Mouse (Mus musculus) monocyte, adult 2 months (primary cell): ENCODE measurements around the gene Sept11.

Source experiments
- DNase-seq, 2 experiments: peaks; one replicate each; pipeline ENCODE4 v3.0.0; 2022; ENCODE audit warnings: low spot score in 2 of 2, low read depth in 1 of 2

Sept11 gene

DNA sequence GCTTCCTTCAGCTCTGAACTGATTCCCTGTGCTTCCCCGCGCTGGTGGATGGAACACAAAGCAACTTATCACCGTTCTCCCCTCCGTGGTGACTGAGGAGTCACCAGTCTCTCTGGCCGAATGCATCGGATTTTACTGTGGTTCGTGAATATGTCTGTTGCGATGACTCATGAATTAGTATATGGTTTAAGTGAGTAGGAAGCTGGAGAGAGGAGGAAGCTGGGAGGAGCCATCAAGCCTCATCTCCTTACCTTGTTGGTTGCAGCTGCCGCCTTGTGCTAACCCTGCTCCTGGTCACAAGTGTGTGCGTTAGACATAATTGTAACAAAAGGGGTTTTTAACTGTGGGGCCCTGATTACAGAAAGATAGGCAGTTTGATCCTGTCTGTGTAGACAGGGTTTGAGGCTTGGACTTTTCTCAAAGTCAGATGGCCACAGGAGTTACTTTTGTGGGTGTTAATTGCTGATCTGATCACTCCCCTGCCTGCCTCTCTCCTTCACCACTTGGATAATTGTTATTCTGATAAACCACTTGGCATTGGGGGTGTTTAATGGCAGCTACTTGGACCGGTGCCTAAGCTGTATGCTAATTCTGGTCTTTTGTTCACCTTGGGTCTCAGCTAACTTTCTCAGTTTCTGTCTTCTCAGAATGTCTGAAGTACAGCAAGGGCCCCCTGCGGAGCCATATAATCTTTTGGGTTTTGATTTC is 33.1 kb downstream of the Sept11 start:
- no peak for DNase-seq

DNA sequence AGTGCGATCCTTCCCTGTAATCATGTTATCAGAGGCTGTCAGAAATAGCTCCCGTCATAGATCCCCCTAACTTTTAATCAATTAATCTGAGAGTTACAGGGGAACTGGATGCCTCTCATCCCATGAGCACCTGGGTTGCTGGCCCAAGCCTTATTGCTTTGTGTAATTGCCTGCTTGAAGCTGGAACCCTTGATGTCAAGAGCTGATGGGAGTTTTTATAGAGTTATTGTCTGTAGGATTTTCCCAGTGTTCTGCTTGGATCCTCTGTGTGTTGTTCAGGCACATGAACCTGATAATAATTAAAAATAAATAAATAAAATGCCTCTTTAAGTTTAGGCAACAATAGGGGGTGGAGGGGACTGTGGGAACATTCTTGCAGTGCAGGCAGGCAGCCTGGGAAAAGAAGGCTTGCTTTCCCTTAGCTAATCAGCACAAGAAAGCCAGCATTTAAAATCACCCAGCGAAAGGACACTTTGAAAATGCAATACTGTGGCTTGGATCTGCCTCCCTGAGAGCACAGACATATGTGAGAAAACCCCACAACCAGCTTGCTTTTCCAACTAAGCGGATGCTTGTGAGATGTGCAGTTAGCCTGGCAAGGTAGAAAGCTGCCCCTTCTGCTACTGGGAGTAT is 33.8 kb downstream of the Sept11 start:
- DNase-seq: no peak

DNA sequence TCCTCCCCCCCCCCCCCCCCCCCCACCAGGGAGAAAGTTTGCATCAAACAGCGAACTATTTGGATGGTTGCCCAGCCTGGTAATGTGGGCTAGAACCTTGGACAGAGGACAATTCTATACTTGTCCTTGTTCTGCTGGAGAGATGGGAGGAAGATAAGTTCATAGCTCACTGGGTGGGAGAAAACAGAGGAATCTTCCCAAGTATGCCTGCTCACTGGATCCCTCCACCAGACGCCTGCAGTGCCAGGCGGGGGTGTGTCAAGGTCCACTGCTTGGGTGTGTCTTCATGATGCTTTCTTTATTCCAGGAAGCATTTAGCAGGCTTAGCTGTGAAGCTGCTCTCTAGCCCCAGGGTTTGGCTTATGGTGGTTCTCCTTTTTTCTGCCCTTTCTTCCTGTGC is 34.5 kb downstream of the Sept11 start:
- DNase-seq: peak in 1 of 2 experiments; percentile 13

DNA sequence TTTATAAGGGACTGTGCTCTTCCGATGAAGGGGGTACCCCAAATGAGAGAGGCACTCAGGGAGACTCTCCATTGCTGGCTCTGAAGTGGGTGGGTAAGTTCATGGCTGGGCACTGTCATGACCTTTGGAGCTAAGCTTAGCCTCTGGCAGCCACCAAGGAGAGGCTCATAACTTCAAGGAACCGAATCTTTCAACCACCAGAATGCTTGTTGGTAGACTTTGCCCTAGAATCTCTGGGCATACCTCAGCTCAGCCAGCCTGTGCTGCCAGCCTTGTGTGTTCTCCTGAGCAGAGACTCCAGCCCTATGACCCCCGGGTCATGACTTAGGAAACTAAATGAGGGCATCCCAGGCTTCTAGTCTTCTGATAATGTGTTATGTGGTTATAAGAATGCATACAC is 35.5 kb downstream of the Sept11 start:
- DNase-seq: no peak

DNA sequence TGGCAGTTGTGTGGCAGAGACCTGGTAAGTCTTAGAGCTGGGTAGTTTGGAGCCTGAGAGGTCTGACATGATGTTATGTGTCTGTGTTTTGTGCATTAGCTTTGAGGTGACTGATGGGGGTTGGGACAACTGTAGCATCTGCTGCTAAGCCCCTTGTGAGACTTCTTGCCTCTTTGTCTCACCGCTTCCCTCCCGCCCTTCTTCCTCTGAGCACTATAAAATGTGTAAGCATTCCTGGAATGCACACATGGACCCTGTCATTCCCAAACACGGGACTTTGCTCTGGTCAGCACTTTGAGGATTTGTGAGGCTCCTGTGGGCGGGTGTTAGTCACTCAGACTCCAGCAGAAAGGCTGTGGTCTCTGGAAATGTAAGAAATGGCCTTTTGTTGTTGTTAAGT is 36.7 kb downstream of the Sept11 start:
- no peak for DNase-seq

DNA sequence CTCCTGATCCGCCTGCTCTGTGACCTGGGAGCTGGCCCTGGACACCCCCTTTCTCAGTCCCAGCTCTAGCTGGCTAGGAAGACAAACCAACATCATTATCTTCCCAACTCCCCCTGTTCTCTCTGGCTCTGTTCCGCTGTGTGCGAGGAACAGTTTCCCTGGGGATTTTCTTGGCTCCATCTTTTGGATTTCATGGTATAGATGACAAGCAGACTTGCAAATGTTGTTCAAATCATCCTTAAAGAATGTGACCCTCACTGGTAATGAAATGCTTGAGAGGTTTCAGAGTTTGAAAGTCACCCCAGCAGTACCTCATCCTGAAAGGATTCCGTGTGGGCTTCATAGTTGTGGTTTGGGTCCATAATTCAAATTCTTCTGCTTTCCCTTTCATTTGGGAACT is 38.2 kb downstream of the Sept11 start:
- no peak for DNase-seq

DNA sequence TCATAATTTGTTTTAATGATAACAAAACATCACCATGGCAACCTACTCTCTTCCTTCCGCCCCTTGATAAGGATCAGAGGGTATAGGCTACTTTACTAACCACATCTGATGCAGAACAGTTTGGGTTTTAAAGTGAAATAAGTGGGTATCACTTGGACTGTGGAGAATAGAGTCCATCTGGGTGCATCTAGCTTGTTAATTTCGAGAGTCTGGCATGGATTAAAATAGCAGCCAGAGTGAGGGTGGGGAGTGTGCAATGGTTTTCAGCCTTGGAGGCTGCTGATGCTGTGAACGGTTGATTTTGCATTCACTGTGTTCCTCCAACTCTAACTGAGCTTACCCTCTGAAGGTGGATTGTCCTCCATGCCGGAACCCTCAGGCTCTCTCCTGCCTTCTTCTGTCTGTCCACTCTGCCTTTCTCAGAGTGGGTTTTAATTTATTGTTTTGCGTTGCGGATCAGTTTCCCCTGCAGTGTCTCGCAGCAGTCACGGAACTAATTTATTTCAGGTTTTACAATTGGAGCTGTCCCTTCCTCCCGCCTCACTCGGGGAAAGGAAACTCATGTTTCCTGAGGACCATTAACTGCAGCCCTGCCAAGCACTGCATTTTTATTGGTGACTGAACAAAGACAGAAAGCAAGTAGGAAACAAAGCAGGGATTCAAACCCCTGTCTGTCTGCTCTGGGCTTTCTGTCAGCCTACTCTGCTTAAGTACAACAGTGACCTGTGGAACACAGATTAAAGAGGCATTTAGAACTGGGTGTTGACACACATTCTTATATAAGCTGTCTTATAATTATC is 40.4 kb downstream of the Sept11 start:
- no peak for DNase-seq

DNA sequence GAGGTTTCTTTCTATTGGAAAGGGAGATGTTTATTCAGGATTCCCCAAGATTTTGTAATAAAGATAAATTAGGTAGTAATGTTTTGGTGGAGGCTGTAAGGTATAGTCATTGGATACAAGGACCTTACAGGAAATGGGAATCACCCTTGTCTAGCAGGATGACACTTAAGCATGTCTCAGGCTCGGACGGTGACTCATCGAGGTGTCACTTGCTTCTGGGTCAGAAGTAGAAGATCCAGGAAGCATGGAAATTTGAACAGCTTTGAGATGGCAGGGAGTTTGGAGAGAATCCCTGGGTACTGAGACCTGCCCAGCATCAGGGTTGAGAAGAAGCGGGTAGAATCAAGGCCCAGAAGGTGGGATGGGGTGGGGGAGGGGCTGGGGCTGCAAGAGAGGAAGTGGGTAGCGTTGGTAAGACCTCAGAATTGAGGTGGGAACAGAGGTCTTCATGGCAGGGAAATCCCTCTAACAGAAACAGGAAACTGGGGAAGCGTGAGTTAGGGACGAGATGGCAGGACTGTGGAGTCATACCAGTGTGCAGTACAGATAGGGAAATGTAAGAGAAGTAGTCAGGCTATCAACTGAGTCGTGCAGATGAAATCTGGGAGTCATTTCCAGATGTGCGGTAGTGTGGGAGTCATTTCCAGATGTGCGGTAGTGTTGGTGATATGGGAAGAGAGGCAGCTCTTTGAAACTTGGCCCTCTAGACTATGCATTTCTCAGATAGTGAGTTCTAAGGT is 42.3 kb downstream of the Sept11 start:
- DNase-seq: no peak

DNA sequence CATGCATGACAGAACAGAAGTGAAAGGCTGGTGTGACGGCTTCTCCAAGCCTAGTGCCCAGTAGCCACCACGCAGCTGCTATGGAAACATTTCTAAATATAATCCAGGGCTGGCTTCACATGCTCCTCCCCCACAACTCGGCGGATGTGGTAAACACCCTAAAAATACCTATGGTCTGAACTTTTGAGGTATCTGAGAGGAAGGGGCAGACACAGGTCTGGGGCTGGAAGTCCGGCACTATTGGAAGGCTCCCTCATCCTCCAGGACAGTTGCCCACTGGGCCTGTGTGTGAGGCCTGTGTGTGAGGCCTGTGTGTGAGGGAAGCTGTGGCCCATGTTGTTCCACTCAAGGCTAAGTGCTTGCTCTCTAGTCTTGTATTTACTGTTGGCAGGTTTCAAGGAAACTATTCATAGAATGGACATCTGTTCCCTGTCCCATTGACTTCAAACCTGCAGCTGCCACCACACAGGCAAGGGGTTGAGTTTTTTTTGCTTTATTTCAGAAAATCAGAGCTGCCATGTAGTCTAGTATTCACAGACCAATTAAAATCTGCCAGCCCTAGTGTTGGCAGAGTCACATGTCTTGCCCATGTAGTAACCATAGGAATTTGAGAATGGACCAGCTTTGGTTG is 43.8 kb downstream of the Sept11 start:
- no peak for DNase-seq

DNA sequence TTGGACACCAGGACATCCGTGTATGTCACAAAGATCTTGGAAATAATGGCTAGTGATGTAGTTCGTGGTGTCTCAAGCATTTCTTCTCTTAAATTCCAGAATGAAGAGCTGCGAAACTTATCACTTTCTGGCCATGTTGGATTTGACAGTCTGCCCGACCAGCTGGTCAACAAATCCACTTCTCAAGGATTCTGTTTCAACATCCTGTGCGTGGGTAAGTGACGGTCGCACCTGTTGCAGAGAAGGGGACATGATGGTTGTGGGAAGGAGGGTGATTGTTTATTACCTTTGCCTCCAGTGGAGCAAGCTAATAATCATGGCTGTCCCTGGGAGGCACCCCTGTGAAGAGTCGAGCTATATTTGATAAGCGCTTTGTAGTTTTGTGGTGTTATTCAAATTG is 46.1 kb downstream of the Sept11 start:
- DNase-seq: no peak

DNA sequence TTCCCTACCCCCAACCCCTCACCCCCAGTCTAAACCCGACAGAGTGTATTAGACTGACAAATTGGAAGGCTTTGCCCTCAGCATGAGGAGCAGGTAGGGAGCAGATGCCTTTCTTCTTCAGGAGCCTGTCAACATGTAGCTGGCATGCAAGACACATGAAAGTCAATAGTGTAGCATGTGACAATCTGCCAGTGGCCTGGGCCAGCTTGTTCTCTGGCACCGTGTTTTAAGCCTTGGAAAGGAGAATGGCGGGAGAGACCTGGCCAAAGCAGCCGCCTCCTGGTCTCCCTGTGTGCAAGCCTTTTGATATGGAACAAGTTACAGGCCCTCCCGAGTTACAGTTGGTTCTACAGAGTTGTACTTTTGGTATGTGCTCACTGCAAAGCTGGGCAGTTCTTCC is 47.5 kb downstream of the Sept11 start:
- no peak for DNase-seq

DNA sequence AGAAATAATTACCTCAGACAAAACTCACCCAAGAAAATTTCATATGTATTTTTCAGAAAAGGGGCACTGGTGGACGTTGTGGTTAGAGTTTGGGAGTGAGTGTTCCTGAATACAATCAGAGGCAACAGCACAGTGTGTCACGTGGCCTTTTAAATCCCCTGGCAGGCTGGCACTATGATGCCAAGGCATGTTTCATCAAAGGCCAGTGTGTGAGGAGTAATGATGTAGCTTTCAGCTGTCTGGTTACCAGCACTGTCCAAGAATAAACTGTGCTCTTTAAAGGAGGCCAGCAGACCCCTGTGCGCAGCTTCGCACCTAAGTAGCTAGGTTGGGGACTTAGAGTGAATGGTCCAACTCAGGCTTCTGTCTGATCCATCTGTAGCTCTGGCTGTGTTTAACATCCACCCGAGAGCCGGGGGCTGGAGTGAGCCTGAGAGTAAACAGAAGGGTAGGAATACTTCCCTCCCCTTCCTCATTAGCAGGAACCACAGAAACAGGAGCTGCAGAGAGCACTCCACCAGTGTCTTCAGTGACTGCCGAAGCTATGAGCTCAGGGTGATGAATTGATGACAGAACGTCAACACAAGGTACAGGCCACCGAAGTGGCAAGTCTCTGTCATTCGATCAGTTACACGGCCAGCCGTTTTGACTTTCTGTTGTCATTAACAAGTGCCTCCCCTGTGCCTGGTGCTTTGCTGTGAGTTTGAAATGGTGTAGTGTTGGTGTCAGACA is 50.3 kb downstream of the Sept11 start:
- DNase-seq: no peak

DNA sequence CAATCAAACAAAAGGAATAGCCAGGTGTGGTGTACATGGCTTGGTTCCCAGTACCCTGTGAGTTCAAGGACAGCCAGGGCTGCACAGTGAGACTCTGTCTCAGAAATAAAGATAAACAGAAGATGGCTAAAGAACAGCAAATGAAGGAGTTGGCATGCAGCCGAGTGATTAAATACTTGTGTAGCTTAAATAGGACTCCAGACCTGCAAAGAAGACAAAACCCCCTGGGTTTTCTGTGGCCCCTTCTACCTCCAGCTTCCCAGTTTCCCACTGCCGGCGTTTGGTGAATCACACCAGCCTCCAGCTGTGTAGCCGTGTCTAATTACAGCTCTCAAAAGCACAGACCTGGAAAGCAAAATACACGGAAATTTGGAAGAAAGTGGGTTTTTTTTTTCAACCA is 51.6 kb downstream of the Sept11 start:
- DNase-seq: no peak

DNA sequence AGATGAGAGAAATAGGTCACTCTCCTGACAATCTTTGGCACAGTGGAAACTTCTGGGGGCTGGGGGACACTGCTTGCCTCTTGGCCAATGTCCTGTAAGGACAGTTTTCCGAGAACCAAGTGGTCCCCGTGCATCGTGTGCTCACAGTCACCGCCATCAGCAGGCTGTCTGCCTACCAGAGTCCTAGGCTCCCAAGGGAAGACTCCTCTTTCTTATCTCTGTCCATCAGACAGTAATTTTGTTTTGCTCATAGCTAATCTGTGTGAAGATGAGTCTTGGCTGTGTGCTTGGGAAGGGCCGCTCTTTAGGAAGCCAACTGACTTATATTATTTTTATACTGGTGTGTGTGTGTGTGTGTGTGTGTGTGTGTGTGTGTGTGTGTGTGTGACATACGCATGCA is 52.3 kb downstream of the Sept11 start:
- DNase-seq: no peak

DNA sequence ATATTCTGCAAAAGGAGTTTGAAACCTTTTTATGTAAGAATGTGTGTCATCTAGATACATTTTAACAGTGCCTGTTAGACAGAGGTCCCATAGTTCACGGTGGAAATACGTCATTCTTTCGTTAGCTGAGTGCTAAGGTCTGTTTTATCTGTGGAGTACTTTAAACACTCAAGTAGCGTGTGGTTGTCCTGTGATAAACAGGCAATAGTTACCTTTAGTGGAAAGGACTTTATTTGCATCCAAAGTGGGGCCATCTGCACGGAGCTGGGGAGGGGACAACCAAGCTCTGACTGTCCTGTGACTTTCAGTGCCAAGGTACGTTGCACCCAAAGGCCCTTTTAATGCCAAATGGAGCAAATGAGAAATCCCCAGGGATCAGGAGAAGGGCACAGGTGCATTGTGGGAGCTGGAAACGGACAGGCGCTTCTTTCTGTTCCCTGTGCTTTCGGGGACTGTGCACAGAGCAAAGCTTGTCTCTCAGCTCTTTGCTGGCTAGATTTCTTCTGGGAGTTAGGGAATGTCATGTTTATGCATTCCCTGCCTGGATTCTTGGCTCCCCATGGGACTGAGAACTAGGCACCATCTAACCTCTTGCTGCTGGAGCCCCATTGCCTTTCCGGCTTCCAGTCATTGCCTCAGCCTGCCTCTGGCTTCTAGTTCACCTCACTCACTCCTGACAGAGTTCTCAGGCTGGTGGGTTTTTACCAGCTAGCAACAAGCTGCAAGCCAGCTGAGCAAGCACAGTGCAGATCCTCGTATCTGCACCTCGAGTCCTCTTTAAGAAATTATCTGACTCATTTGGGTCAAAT is 56.9 kb downstream of the Sept11 start:
- DNase-seq: no peak

DNA sequence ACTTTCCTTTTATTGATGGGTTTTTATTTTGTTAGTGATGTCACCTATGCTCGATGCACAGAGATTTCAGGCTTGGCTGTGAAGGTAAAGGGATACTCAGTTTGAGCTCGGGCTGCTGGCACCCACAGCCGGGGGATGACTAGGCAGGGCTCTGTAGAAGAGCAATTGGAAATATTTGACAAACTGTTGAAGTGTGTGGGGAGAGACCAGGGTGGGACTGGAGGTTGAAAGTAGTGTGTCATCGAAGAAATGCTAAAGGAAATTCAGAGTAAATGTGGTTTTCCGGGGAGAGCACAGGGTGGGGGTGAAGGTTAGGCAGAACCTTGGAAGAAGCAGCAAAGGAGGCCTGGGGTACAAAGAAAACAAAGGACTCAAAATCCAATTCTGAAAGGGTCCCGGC is 58.7 kb downstream of the Sept11 start:
- DNase-seq: no peak

DNA sequence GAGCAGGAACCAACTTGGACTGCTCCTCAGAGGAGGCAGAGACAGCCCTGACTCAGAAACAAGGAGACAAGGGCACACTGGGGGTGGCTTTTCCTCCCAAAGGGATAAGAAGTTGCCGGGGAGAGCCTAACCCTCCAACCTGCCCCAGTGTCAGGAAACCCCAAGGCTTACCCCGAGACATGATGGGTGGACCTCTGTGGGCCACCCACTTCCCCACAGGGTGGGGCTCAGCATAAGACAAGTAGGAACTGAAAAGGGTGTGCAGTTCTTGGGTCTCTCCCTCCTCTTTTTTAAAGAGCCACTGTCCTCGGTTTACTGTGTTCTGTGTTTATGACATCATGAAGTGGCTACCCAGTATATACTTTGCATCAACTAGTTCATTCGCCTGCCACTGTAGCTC is 59.2 kb downstream of the Sept11 start:
- DNase-seq: no peak

DNA sequence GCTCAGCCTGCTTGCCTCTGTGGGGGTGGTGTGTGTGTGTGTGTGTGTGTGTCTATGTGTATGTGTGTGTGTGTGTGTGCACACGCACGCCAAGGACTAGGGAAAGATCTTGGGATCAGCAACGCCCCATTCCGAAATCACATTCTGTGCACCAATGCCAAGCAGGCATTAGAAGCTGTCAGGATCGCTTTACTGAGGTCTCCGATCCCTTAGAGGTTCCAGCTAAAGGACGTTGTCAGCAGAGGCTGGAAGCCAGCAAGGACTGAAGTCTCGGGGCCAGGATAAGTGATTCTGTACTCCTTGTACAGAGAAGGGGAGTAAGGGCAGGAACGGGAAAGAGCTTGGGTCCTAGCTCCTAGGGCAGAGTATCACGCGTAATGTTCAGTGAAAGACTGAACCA is 61.2 kb downstream of the Sept11 start:
- no peak for DNase-seq

DNA sequence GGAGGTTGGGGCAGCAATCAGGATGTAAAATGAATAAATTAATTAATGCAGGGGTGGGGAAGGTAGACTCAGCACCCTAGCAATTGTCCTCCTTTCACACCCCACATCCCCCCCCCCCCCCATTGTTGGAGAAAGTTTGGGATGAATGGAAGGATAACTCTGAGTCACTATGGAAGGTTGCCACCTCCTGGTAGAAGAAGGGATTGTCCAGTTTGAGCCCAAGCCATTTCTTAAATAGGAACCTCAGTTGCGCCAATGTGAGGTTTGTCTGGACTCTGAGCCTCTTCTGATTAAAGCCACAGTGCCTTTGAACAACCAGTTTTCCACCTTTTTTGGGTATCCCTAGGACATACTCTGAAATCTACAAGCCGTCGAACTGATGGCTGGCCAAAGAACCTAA is 70.3 kb downstream of the Sept11 start:
- no peak for DNase-seq
